Mouse (Mus musculus): ENCODE results near the gene Tmem218. TPM values are rescaled to one million over a fixed set of nuclear protein-coding genes. Genes with fewer than 3 reads are reported as not detected.

The Tmem218 gene
- total RNA-seq, 2 experiments from 2014 or later = 6.1 to 6.5 TPM

Other genes starting within 250 kb of the Tmem218 start
- gene Pknox2, start 60.8 kb upstream of the Tmem218 start, total RNA-seq (2021) = 10 to 100 TPM; 51.8 to 54.2 TPM
- gene Slc37a2, start 47.5 kb downstream of the Tmem218 start, total RNA-seq (2021) = 1 to 10 TPM; 1.0 to 1.3 TPM
- gene Ccdc15, start 140.2 kb downstream of the Tmem218 start, total RNA-seq (2021) = 1 to 10 TPM; 5.5 to 5.7 TPM
- gene Hepacam, start 159.1 kb downstream of the Tmem218 start, total RNA-seq (2021) = 10 to 100 TPM; 23.8 to 24.9 TPM
- 1 to 10 TPM; 6.5 to 7.4 TPM for gene Robo4, start 193.7 kb downstream of the Tmem218 start, total RNA-seq (2021)
- 1 to 10 TPM; 6.1 to 6.6 TPM for gene Robo3, start 225.0 kb downstream of the Tmem218 start, total RNA-seq (2021)